Mouse (Mus musculus) splenic B cell, adult 2 months (primary cell): ENCODE data around the gene Pcgf3.

Source experiments
- DNase-seq: peaks from one replicate; pipeline ENCODE4 v3.0.0-alpha.2; 2011; ENCODE audit warnings: low read depth, low spot score
- H3K27me3 ChIP-seq: 2 replicates; pipeline ENCODE4 v1.6.1; 2012; ENCODE audit warnings: mild to moderate bottlenecking, low read length, moderate library complexity, mixed read lengths; ENCODE audit not compliant: control insufficient read depth, poor library complexity, insufficient read depth, severe bottlenecking
- H3K36me3 ChIP-seq: 2 replicates; pipeline ENCODE4 v1.6.1; 2012; ENCODE audit warnings: mild to moderate bottlenecking, low read length, moderate library complexity, mixed read lengths; ENCODE audit not compliant: control insufficient read depth, poor library complexity, insufficient read depth, severe bottlenecking

The Pcgf3 gene

GRCm38 (mm10) chr5:108515581-108516361 lies 54.7 kb downstream of the Pcgf3 start:
- no peak for DNase-seq
- H3K36me3 ChIP-seq, result no peaks in the 10 kb centered on the region
- no peaks in the 10 kb centered on the region for H3K27me3 ChIP-seq

- Histone ChIP-seq H3K36me3 (no peaks in the 10 kb centered on the region), H3K27me3 (no peaks in the 10 kb centered on the region)
- DNase-seq, result no peak
These were observed 55.6 kb downstream of the Pcgf3 start for GRCm38 (mm10) chr5:108516655-108517054.

GRCm38 (mm10) chr5:108518106-108518885 lies 57.3 kb downstream of the Pcgf3 start:
- Histone ChIP-seq H3K36me3 (no peaks in the 10 kb centered on the region), H3K27me3 (no peaks in the 10 kb centered on the region)
- DNase-seq, result no peak

GRCm38 (mm10) chr5:108518951-108519350 lies 57.9 kb downstream of the Pcgf3 start:
- DNase-seq, result no peak
- no peaks in the 10 kb centered on the region for H3K36me3 ChIP-seq
- H3K27me3 ChIP-seq, result no peaks in the 10 kb centered on the region

- Histone ChIP-seq H3K36me3 (no peaks in the 10 kb centered on the region), H3K27me3 (no peaks in the 10 kb centered on the region)
- no peak for DNase-seq
These were observed 59.1 kb downstream of the Pcgf3 start for GRCm38 (mm10) chr5:108520153-108520552.

GRCm38 (mm10) chr5:108521016-108521415 lies 60.0 kb downstream of the Pcgf3 start:
- H3K36me3 ChIP-seq, result no peaks in the 10 kb centered on the region
- no peaks in the 10 kb centered on the region for H3K27me3 ChIP-seq
- no peak for DNase-seq

GRCm38 (mm10) chr5:108521896-108522295 lies 60.9 kb downstream of the Pcgf3 start:
- no peaks in the 10 kb centered on the region for H3K27me3 ChIP-seq
- no peak for DNase-seq
- H3K36me3 ChIP-seq, result no peaks in the 10 kb centered on the region

- no peaks in the 10 kb centered on the region for H3K27me3 ChIP-seq
- no peak for DNase-seq
- H3K36me3 ChIP-seq, result no peaks in the 10 kb centered on the region
These were observed 61.6 kb downstream of the Pcgf3 start for GRCm38 (mm10) chr5:108522597-108522996.

GRCm38 (mm10) chr5:108534188-108534587 lies 73.2 kb downstream of the Pcgf3 start:
- no peak for DNase-seq

GRCm38 (mm10) chr5:108543516-108544291 lies 82.7 kb downstream of the Pcgf3 start:
- H3K36me3 ChIP-seq, result no peaks in the 10 kb centered on the region
- DNase-seq, result no peak
- H3K27me3 ChIP-seq, result no peaks in the 10 kb centered on the region

More at GRCm38 (mm10) chr5:108534188-108534587, 73.2 kb downstream of the Pcgf3 start:
- no peaks in the 10 kb centered on the region for H3K27me3 ChIP-seq
- H3K36me3 ChIP-seq, result no peaks in the 10 kb centered on the region

- DNase-seq, result no peak
- Histone ChIP-seq H3K36me3 (no peaks in the 10 kb centered on the region), H3K27me3 (no peaks in the 10 kb centered on the region)
These were observed 86.6 kb downstream of the Pcgf3 start for GRCm38 (mm10) chr5:108547636-108548035.

- no peak for DNase-seq
- no peaks in the 10 kb centered on the region for H3K27me3 ChIP-seq
- no peaks in the 10 kb centered on the region for H3K36me3 ChIP-seq
These were observed 88.1 kb downstream of the Pcgf3 start for GRCm38 (mm10) chr5:108549137-108549488.

- Histone ChIP-seq H3K36me3 (no peaks in the 10 kb centered on the region), H3K27me3 (no peaks in the 10 kb centered on the region)
- DNase-seq, result peak; percentile 10
These were observed 88.6 kb downstream of the Pcgf3 start, which contains the start of gene Cplx1 for GRCm38 (mm10) chr5:108549489-108550206. Cplx1 (minus strand) TSS chr5:108550024.

- H3K36me3 ChIP-seq, result no peaks in the 10 kb centered on the region
- no peak for DNase-seq
- H3K27me3 ChIP-seq, result no peaks in the 10 kb centered on the region
These were observed 89.2 kb downstream of the Pcgf3 start for GRCm38 (mm10) chr5:108550207-108550594.
